Mouse (Mus musculus): ENCODE measurements at regions not wholly inside any gene's neighbourhood (a gene's known extent, or its start where the extent isn't known, plus 50 kb on each side); places are given as distances from the start of the nearest gene placed in this dataset.

DNA sequence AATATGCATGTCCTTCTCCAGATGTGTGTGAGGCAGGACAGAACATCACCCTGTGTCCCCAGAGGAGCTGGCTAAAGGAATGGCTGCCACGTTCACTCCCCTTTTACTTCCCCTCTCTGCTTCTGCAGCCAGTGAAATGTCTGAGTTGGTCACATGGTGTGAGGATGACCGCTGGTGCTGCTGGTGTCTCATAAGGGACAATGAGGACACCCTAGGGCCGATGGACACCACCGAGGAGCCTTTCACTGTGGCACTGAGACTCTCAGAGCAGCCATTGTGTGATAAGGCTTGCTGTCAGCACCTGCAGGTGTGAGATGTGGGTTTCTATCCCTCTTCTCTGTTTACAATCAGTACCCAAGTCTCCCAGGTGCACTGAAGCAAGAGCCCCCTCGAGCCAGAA, 268.6 kb downstream of the Rnf144b start:
- no peak for DNase-seq

DNA sequence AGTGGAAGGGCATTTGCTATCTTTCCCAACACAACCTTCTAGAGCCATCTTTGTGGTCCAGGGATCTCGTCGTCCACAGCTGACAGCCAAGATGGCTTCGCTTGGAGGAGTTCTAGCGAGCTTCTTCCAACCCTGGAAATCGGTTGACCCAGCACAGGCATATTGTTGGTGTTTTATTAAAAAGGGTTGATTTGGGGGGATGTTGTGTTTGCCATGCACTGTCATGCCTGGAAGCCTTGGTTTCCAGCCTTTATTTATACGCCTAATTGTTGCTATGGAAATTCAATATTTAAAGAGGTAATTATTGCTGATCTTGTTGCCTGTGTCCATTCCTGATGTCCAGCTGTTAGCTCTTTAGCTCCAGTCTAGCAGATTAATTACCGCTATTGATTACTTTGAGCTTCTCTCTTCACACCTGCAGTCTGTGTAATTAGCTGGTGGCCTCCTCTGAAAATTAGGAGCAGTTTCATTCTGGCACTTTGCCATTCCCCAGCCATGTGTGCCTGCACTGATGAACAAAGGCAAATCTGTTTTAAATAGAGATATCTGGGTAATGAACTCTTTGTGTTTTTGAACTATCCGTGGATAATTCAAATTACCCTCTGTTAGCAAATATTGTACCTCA, 275.4 kb downstream of the Rnf144b start:
- intact Hi-C loops (cut with DNase I): no loop called here

More for the DNA sequence above, 268.6 kb downstream of the Rnf144b start:
- intact Hi-C loops (cut with DNase I): no loop called here

DNA sequence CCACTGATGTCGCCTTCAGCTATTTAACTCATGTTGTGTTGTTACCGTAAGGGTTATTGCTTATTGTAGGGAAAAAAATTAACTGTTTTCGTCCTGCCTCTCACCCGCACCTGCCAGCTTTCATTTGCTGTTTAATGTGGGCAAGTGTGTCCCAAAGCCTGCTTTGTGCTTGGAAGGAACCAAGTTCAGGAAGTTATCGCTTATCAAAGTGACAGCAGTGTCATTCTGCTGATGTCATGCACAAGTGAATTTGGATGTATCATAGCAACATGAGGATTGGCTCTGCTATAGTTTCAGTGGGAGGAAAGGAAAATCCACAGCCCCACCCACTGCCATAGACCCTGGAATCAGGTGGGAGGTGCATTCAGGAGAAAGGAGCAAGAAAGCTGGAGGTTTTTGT, 276.5 kb downstream of the Rnf144b start:
- intact Hi-C loops (cut with DNase I): no loop called here
- DNase-seq: peak; percentile 22

More for the DNA sequence above, 275.4 kb downstream of the Rnf144b start:
- peak; percentile 55 for DNase-seq

GRCm38 (mm10) chr13:47413261-47413660, 290.8 kb downstream of the Rnf144b start:
- DNase-seq: no peak
- intact Hi-C loops (cut with DNase I): no loop called here

- DNase-seq: peak; percentile 27
- intact Hi-C loops (cut with DNase I): no loop called here
Observed at GRCm38 (mm10) chr13:47413940-47414339, 291.5 kb downstream of the Rnf144b start.

DNA sequence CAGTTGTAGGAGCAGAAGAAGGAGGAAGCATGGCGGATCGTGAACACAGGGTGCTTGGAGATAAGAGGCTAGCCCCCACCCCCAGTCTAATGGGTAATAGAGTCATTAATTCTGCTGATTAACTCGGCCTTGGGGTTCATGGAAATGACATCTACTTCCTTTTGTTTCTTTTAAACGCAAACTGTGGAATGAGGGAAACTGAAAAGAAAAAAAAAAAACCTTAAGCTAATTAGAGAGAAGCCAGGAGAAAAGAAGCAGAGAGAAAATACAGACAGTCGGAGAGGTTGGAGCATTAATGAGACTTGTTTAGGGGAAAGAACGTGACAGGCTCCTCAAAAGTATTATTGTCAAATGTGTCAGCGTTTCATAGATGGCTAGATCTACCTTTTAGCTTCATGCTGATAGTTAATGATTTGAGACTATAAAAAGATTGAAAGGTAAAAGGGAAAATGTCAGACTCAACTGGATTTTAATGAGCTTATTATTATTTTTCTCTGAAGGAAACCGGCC, 307.5 kb downstream of the Rnf144b start:
- intact Hi-C loops (cut with DNase I): no loop called here
- no peak for DNase-seq

GRCm38 (mm10) chr13:47430409-47430808, 308.0 kb downstream of the Rnf144b start:
- DNase-seq: no peak
- intact Hi-C loops (cut with DNase I): no loop called here

- no peak for DNase-seq
- intact Hi-C loops (cut with DNase I): no loop called here
Observed at GRCm38 (mm10) chr13:47435631-47436030, 313.2 kb downstream of the Rnf144b start.

DNA sequence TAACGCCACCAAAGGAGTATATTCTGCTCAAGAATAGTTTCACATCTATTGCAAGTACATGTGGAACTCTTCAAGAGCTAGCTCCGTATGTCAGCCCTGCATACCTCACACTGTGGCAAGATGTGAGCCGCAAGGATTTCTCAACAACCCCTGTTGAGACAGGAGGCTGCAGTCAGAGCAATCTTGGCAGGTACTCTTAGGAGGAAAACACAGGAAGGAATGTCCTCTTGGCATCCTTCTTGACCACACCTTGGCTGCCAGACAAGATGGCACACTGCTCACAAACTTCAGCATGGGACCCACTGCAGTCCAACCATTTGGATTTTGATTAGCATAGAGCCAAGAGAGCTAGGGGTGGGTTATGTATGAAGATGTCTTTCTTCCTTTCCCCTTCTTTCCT, 322.4 kb downstream of the Rnf144b start:
- intact Hi-C loops (cut with DNase I): no loop called here

DNA sequence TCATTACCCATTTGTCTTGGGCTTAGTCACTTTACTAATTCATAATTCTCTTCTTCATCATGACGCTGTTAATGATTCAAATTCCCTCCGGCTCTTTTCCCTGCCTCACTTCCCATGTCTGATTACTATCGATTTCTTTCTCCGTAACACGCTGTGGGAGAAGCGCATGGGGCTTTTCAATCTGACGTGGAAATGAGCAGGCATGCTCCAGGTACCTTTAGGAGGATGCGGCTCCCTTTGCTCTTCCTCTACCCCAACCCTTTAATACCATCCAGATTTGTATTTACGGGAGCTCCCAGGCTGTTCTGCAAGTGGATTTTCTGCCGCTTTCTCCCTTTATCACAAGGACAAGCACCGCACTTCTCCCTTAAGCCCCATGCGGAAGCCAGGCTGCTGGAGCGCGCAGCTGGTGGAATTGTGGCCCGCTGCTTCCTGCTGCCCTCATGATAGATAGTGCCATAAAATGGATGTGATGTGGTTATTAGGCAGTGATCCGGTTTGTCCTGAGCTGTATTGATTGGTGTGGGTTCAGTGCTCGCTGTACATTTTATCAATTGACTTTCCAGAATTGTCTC, 329.8 kb downstream of the Rnf144b start:
- no peak for DNase-seq
- intact Hi-C loops (cut with DNase I): no loop called here

More for the DNA sequence above, 322.4 kb downstream of the Rnf144b start:
- DNase-seq: peak; percentile 12

DNA sequence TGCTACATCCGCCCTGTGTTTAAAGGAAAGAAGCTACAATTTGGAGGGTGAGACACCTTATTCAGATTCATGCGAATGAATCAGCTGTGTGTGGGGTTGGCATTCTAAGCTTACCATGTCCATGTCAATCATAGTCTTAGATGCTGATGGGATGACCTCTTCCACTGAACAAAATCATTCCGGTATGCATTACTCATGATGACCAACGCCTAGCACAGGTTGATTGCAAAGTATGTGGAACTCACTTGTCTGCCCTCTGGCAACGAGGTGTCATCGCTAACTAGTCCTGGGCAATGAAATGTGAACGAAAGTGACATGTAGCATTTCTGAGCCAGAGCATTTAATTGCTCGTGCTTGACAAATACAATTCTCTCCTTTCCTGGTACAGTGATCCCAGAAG, 339.7 kb downstream of the Rnf144b start:
- intact Hi-C loops (cut with DNase I): no loop called here

DNA sequence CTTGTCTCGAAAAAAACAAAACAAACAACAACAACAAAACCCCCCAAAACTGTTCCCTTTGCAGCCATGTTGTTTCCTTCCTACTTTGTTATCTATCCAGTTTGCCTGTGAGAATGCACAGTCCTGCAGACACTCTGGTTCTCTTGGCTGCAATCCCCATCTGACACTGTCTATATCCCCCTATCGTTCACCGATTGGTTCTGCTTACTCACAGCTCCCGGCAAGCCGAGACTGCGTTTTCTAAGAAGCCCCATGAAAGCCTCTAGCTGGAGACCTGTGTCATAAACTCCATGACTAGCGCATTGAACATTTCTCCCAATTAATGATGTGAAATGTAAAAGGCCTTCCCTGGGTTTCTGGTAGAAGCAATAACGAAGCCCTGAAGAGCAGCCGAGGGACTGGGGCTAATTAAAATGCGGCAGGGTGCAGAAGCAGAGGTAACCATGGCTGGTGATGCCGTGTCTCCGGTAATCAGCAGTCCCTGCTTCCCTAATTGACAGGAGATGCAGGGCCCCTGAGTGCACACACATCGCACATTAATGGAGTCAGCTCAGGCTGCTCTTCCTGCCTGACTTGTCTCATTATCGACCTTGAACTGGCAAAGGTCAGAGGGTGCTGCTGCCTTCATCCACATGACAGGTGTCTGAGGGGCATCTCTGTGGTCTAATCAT, 349.2 kb downstream of the Rnf144b start:
- DNase-seq: no peak
- intact Hi-C loops (cut with DNase I): no loop called here

More for the DNA sequence above, 339.7 kb downstream of the Rnf144b start:
- no peak for DNase-seq

GRCm38 (mm10) chr13:47480159-47480558, 357.7 kb downstream of the Rnf144b start:
- intact Hi-C loops (cut with DNase I): no loop called here
- no peak for DNase-seq

GRCm38 (mm10) chr13:47484819-47485218, 362.4 kb downstream of the Rnf144b start:
- DNase-seq: no peak
- intact Hi-C loops (cut with DNase I): no loop called here

DNA sequence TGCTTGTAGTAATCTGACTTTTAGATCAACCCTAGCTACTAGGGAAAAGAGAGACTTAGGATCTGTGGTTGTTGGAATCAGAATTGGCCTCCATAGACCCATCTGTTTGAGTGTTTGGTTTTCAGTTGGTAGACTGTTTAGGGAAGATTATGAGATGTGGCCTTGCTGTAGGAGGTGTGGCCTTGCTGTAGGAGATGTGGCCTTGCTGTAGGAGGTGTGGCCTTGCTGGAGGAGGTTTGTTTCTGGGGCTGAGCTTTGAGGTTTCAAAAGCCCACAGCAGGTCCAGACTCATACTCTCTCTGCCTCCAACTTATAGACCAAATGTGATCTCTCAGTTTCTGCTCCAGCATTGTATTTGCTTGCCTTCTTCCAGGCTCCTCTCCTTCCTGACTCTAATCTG, 363.7 kb downstream of the Rnf144b start:
- DNase-seq: no peak
- intact Hi-C loops (cut with DNase I): no loop called here

- intact Hi-C loops (cut with DNase I): no loop called here
Observed at GRCm38 (mm10) chr13:47486658-47487057, 364.2 kb downstream of the Rnf144b start.

GRCm38 (mm10) chr13:47505380-47505955, 383.0 kb downstream of the Rnf144b start:
- DNase-seq: no peak
- intact Hi-C loops (cut with DNase I): no loop called here

More at GRCm38 (mm10) chr13:47486658-47487057, 364.2 kb downstream of the Rnf144b start:
- no peak for DNase-seq

DNA sequence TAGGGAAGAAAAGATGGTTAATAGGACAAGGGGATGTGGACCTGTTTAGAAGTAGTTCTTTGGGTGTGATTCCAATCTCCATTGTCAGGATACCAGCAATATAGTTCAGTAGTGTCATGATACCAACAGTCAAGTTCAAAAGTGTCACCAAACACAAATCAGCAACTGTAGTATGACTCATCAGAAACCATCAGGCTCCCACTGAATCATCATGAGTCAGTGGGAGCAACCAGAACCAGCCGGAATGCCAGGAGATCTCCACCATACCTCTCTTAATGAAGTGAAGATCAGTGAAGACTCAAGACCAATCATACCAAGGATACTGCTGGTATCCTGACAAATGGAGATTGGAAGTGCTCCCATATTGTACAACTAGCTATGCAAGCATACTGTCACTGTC, 410.5 kb downstream of the Rnf144b start:
- no peak for DNase-seq
- intact Hi-C loops (cut with DNase I): no loop called here

DNA sequence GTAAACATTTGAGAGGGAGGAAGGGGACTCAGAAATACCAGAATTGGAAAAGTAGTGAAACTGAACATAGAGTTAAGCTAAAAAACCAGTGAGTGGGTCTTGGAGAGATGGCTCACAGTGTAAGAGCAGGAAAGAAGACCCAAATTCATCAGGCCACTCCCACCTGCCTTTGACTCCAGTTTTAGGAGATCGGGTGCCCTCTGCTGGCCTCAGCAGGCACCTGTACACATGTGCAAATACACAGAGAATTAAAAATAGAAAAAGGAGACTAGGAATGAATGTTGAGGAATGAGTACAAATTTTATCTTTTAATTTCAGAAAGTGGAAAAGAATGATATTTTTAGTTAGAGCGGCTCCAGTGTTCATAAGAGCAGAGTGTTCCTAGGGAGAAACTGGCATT, 414.7 kb downstream of the Rnf144b start:
- intact Hi-C loops (cut with DNase I): no loop called here
- DNase-seq: no peak

DNA sequence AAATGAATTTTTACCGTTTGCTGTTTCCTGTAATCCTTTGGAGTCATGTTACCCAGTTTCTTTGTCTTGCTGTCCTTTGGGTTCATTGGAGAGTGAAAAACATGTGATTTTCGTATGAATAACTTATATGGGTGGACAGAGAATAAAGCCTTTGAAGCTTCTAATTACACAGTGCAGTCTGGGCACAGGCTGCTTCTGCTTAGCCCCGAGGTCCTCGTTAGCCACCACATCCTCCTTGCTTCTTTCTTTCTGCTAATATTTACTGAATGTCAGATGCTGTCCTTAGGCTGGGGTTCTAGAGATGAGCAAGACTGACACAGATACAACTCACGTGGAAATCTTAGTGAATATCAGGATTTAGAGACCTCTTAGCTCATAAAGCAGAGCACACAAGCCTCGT, 427.2 kb downstream of the Rnf144b start:
- intact Hi-C loops (cut with DNase I): no loop called here
- DNase-seq: no peak

- DNase-seq: no peak
- intact Hi-C loops (cut with DNase I): no loop called here
Observed at GRCm38 (mm10) chr13:47552251-47552650, 429.8 kb downstream of the Rnf144b start.

DNA sequence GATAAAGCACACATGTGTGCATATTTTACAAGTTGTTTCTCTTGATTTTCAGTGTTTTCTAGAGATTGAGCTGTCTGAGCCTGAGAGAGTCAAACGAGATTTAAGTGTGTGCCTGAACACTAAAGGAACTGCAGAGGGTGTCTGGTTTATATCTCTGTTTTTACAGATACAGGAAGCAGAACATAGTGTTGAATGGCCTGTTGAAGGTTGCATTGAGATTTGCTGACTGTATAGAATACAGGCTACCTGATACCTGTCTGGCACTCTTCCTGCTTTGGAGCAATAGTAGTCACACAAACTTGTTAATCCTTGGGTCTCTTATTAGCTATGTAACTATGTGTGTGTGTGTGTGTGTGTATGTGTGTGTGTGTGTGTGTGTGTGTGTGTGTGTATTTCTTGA, 431.7 kb downstream of the Rnf144b start:
- DNase-seq: no peak
- intact Hi-C loops (cut with DNase I): no loop called here
